Mouse (Mus musculus) embryonic facial prominence, embryonic 14.5 days (tissue): ENCODE measurements at regions not wholly inside any gene's neighbourhood (a gene's known extent, or its start where the extent isn't known, plus 50 kb on each side); places are given as distances from the start of the nearest gene placed in this dataset.
"Not testable (repeated sequence)": the region's sequence is repeated elsewhere in the genome, so short reads cannot be mapped to it uniquely, and the experiment has no call there.

ENCODE experiments used
- ATAC-seq: fragments of 200-750 bp; cut with Nextera tagmentation; 2 replicates; pipeline ENCODE4 v1.8.0; 2017; ENCODE audit warnings: low read depth, moderate number of reproducible peaks, moderate TSS enrichment
- DNase-seq: peaks from one replicate; pipeline ENCODE4 v3.0.0-alpha.2; 2015; ENCODE audit warnings: low spot score
- H3K27ac ChIP-seq: fragments of 300-500 bp; sonication (generic); replicated peaks from 2 replicates; pipeline ENCODE4 v1.5.1; 2014; ENCODE audit warnings: low read depth, mild to moderate bottlenecking, low read length, moderate library complexity
- H3K27me3 ChIP-seq: fragments of 300-500 bp; sonication (generic); replicated peaks from 2 replicates; pipeline ENCODE4 v1.6.1; 2014; ENCODE audit warnings: low read length; ENCODE audit not compliant: control insufficient read depth, insufficient read depth
- H3K36me3 ChIP-seq: fragments of 300-500 bp; sonication (generic); 2 replicates; pipeline ENCODE4 v1.6.1; 2014; ENCODE audit warnings: low read length, mixed read lengths; ENCODE audit not compliant: control insufficient read depth, insufficient read depth
- H3K4me1 ChIP-seq: fragments of 300-500 bp; sonication (generic); 2 replicates; pipeline ENCODE4 v1.6.1; 2014; ENCODE audit warnings: antibody characterized with exemption, low read length; ENCODE audit not compliant: control insufficient read depth, insufficient read depth
- H3K4me2 ChIP-seq: fragments of 300-500 bp; sonication (generic); 2 replicates; pipeline ENCODE4 v1.6.1; 2014; ENCODE audit warnings: low read depth, mild to moderate bottlenecking, low read length, moderate library complexity, mixed read lengths
- H3K4me3 ChIP-seq: fragments of 300-500 bp; sonication (generic); 2 replicates; pipeline ENCODE4 v1.5.1; 2014; ENCODE audit warnings: low read depth, mild to moderate bottlenecking, low read length
- H3K9ac ChIP-seq: fragments of 300-500 bp; sonication (generic); 2 replicates; pipeline ENCODE4 v1.6.1; 2014; ENCODE audit warnings: low read depth, mild to moderate bottlenecking, low read length, moderate library complexity, mixed read lengths
- H3K9me3 ChIP-seq: fragments of 300-500 bp; sonication (generic); 2 replicates; pipeline ENCODE4 v1.6.1; 2016; ENCODE audit warnings: low read length; ENCODE audit not compliant: control insufficient read depth
- WGBS: fragments of 180-500 bp; shearing (Covaris S2); extraction: QIAGEN DNeasy Blood & Tissue Kit; methylation state at CpG from one replicate; pipeline ENCODE4 v1.1.7; 2014; 5-methylcytosine and 5-hydroxymethylcytosine counted together

DNA sequence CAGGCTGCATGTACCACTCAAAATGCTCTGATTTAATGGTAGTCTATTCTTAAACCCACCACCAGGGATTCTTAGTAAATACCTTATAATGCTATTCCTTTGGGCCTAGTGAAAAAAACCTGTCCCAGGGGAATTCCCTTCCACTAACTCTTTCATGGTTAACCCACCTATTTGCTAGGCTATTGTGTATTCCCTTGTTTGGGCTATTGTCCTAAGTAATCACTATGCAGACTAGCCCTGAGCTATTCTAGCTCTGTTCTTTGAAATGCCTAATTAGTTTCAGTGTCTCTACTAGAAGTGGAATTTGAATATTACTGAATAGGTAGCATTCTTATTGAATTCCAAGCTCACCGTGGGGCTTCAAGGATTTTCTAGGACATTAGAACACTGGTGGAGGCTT, 620.6 kb upstream of the Pom121l12 start:
- H3K4me3 ChIP-seq: no peak overlapping the region
- no peaks in the 10 kb centered on the region for H3K36me3 ChIP-seq
- no peak overlapping the region for H3K9ac ChIP-seq
- no peaks in the 10 kb centered on the region for H3K9me3 ChIP-seq
- no peaks in the 10 kb centered on the region for H3K4me1 ChIP-seq
- no peak overlapping the region for H3K27ac ChIP-seq
- no peak overlapping the region for H3K4me2 ChIP-seq
- no peaks in the 10 kb centered on the region for H3K27me3 ChIP-seq
- ATAC-seq (no peak), DNase-seq (no peak)
- 73% methylated on average over 1 of the region's 1 CpGs for WGBS

DNA sequence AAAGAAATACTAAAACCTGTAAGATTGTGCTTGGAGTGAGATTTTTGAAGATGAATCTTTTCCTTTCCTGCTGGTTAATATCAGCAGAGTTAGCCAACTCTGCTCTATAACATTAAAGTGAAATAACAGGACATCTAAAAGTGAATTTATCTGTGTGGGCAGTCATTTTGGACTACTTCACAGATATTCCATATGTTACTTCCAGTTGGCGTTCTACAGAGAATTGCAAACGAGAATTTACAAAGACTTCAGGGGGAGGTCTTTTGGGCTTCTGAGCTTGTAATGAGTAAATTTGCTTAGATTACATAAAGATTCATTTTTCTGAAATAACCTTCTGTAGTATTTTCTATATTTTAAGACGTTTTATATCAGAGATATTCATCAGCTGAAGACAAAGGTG, 582.4 kb upstream of the Pom121l12 start:
- WGBS: 61% methylated on average over 3 of the region's 3 CpGs
- Histone ChIP-seq H3K36me3 (no peaks in the 10 kb centered on the region), H3K4me3 (no peak overlapping the region), H3K27ac (no peak overlapping the region), H3K4me1 (no peaks in the 10 kb centered on the region), H3K9ac (no peak overlapping the region), H3K4me2 (no peak overlapping the region), H3K27me3 (no peaks in the 10 kb centered on the region), H3K9me3 (no peaks in the 10 kb centered on the region)
- ATAC-seq: no peak
- DNase-seq: no peak

DNA sequence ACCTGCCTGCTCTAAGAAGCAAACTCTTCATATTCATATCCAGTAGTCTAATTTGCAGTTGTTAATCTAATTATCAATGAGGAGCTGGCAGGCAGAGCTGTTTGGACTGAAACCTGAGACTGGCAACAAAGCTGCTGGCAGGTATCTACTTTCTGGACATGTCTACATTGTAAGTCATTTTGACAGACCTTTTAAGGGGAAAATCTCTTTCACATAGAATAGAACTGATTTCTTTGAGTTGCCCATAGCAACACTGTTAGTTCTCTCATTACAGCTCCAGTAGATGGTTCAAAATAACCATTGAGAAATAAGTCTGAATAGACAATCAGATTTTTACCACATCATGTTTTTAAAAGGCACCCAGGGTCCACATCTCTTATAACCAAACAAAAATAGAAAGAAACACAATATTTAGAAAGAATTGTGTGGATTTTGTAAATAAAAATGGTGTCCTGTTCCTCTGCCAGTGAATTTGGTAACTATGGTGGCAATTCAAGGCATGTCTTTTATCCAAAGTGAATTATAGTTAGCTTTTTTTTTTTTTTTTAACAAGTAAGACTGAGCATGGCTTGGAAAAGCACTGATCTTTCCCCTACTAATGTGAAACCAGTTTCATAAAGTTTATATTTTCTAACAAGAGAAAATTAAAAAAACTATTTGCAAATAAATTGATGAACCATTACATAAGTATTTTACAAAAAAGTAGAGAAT, 567.5 kb upstream of the Pom121l12 start:
- peak; percentile 5 for DNase-seq

DNA sequence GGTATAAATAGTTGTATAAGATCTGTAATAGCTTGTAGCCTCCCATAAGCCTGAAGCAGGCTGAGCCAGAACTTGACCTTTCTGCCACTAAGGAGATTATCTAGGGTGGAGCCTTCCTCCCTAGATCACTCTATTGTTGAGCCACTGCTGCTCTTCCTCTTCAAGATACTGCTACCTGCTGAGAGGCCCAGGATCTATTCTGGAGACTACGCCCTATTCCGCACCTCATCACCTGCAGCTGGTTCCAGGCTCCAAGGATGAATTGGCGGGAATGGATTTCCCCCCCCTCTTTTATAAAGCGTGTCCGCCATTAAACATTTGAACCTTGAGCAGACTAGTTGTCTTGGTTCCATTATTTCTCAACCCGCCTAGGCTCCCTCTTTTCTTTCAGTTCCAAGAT, 566.6 kb upstream of the Pom121l12 start:
- H3K4me3 ChIP-seq, H3K4me2 ChIP-seq, H3K4me1 ChIP-seq, H3K27ac ChIP-seq, DNase-seq, H3K27me3 ChIP-seq, H3K36me3 ChIP-seq, ATAC-seq, H3K9ac ChIP-seq, H3K9me3 ChIP-seq: not testable (repeated sequence)
- WGBS: 95% methylated on average over 6 of the region's 6 CpGs

More for the DNA sequence above, 567.5 kb upstream of the Pom121l12 start:
- Histone ChIP-seq H3K4me3 (no peak overlapping the region), H3K27me3 (no peaks in the 10 kb centered on the region), H3K9ac (no peak overlapping the region), H3K27ac (no peak overlapping the region), H3K36me3 (no peaks in the 10 kb centered on the region), H3K9me3 (no peaks in the 10 kb centered on the region), H3K4me1 (no peaks in the 10 kb centered on the region), H3K4me2 (no peak overlapping the region)
- ATAC-seq: no peak; the same call in 1 of the 2 replicates

DNA sequence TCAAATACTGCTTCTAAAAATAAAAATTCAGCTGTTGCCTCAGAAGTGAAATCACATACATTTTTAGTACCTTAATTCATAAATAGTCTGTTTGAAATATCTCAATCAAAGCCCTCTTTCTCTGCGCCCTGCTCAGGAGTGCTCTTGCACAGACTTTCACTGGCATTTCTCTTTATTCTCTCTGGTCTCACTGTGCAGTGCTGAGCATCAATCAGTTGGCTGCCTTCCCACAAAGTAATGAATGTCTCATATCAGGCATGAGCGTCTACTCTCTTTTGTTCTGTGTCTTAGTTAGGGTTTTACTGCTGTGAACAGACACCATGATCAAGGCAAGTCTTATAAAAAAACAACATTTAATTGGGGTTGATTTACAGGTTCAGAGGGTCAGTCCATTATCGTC, 540.0 kb upstream of the Pom121l12 start:
- no peak for ATAC-seq
- WGBS: 73% methylated on average over 3 of the region's 3 CpGs
- Histone ChIP-seq H3K9me3 (no peaks in the 10 kb centered on the region), H3K4me2 (no peak overlapping the region), H3K9ac (no peak overlapping the region), H3K4me3 (no peak overlapping the region), H3K4me1 (no peaks in the 10 kb centered on the region), H3K27me3 (no peaks in the 10 kb centered on the region), H3K27ac (no peak overlapping the region), H3K36me3 (no peaks in the 10 kb centered on the region)
- peak; percentile 4 for DNase-seq

DNA sequence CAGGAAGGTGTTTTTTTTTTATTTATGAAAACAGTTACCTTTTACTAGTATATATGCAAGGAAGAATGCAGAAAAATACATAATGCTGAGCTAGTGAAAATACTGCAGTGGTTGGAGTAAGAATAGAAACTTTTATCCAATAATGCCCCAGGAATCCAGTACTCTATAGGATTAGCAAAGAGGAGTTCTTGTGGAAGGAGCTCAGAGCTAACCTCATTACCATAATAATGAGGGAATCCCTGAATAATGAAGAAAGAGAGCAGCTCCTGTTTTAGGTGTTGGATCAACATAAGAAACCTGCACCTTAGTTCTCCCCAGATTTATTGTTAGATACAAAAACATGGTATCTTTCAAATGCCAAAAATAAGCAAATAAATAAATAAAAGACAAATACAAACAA, 527.0 kb upstream of the Pom121l12 start:
- DNase-seq (no peak), ATAC-seq (no peak)
- Histone ChIP-seq H3K9me3 (no peaks in the 10 kb centered on the region), H3K27ac (no peak overlapping the region), H3K4me3 (no peak overlapping the region), H3K4me2 (no peak overlapping the region), H3K9ac (no peak overlapping the region), H3K4me1 (no peaks in the 10 kb centered on the region), H3K36me3 (no peaks in the 10 kb centered on the region), H3K27me3 (no peaks in the 10 kb centered on the region)

DNA sequence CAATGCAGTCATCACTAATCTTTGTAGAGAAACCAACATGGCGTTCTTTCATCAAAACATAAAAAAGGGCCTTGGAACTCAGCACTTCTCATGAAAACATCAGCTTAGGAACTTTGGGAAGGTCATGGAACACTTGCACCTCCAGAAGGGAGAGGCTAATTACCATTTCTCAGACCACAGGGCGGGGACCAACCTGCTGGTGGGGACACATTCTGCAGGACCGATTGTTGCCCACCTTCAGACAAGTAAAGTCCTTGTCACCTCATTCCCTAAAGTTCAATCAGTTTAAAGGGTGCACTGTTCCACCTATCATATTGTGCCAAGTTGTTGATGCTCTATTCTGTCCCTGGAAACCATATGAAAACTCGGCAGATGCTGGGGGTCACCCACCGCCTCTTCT, 526.5 kb upstream of the Pom121l12 start:
- H3K36me3 ChIP-seq: no peaks in the 10 kb centered on the region

More for the DNA sequence above, 526.5 kb upstream of the Pom121l12 start:
- WGBS: 77% methylated on average over 5 of the region's 5 CpGs
- Histone ChIP-seq H3K4me2 (no peak overlapping the region), H3K9ac (no peak overlapping the region), H3K9me3 (no peaks in the 10 kb centered on the region), H3K27me3 (no peaks in the 10 kb centered on the region), H3K27ac (no peak overlapping the region), H3K4me1 (no peaks in the 10 kb centered on the region), H3K4me3 (no peak overlapping the region)
- ATAC-seq (no peak), DNase-seq (no peak)
